Mouse (Mus musculus): ENCODE measurements at regions not wholly inside any gene's neighbourhood (a gene's known extent, or its start where the extent isn't known, plus 50 kb on each side); places are given as distances from the start of the nearest gene placed in this dataset.
A peak's percentile ranks its signal among the peaks of the same experiment; 100 is the strongest.

DNA sequence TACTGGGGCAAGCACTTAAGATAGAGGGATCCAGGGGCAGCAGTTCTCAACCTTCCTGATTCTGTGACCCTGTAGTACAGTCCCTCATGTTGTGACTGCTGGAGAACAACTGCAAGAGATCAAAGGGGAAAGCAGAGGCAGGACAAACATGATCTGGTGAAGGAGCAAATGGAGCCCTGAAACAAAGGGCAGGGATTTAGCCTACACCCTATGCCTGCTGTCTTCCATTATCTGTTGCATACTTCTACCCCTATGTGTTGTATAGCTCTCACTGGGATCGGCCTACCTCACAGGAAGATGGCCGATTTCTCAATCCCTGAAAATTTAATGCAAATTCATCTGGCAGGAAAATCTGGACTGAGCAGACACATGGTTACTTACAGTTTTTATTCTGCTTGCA is 334.3 kb downstream of the Tmem182 start:
- 86% methylated on average over 2 of the region's 2 CpGs for WGBS
- Histone ChIP-seq H3K4me1 (ENCODE audit: control insufficient read depth, insufficient read depth, low read length) (no peaks in the 10 kb centered on the region), H3K9ac (ENCODE audit: low read length) (no peak overlapping the region), H3K4me2 (ENCODE audit: low read depth, low read length) (no peak overlapping the region), H3K27me3 (ENCODE audit: control insufficient read depth, insufficient read depth, low read length) (no peaks in the 10 kb centered on the region), H3K36me3 (ENCODE audit: control insufficient read depth, insufficient read depth, low read length) (no peaks in the 10 kb centered on the region), H3K27ac (ENCODE audit: low read length) (no peak overlapping the region), H3K4me3 (replicated peaks; ENCODE audit: low read length) (no peak overlapping the region), H3K9me3 (replicated peaks; ENCODE audit: control insufficient read depth, low read length) (no peaks in the 10 kb centered on the region)
- no peak for ATAC-seq (ENCODE audit: insufficient read depth, low FRiP score)

GRCm38 (mm10) chr1:41140542-41140941 is 335.1 kb downstream of the Tmem182 start:
- Histone ChIP-seq H3K36me3 (ENCODE audit: control insufficient read depth, insufficient read depth, low read length) (no peaks in the 10 kb centered on the region), H3K9ac (ENCODE audit: low read length) (no peak overlapping the region), H3K27ac (ENCODE audit: low read length) (no peak overlapping the region), H3K9me3 (replicated peaks; ENCODE audit: control insufficient read depth, low read length) (no peaks in the 10 kb centered on the region), H3K27me3 (ENCODE audit: control insufficient read depth, insufficient read depth, low read length) (no peaks in the 10 kb centered on the region), H3K4me3 (replicated peaks; ENCODE audit: low read length) (no peak overlapping the region), H3K4me2 (ENCODE audit: low read depth, low read length) (no peak overlapping the region), H3K4me1 (ENCODE audit: control insufficient read depth, insufficient read depth, low read length) (no peaks in the 10 kb centered on the region)
- 58% methylated on average over 1 of the region's 1 CpGs for WGBS
- no peak for ATAC-seq (ENCODE audit: insufficient read depth, low FRiP score)

DNA sequence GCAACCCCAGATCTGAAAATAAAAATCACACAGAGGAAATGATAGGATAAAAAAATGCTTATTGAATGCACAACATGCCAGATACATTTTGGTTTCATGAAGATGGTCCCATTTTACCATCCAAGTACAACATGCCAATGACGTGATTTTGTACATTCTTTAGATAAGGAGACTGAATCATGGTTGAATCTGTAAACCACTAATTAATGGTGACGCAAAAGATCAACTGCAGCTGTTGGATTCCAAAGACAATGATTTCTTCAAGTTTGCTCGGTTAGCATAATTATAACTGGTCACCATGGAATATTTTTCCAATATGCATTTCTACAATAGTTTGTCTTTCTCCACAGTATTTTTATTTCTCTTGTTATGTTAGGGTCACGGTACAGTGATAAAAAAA is 336.6 kb downstream of the Tmem182 start:
- 78% methylated on average over 4 of the region's 4 CpGs for WGBS

GRCm38 (mm10) chr1:41152516-41152915 is 347.1 kb downstream of the Tmem182 start:
- Histone ChIP-seq H3K4me1 (ENCODE audit: control insufficient read depth, insufficient read depth, low read length) (peaks cover under 1% of the 10 kb centered on the region; the same call in 1 of the 2 replicates), H3K36me3 (ENCODE audit: control insufficient read depth, insufficient read depth, low read length) (no peaks in the 10 kb centered on the region), H3K4me2 (ENCODE audit: low read depth, low read length) (no peak overlapping the region), H3K9ac (ENCODE audit: low read length) (no peak overlapping the region), H3K4me3 (replicated peaks; ENCODE audit: low read length) (no peak overlapping the region), H3K27me3 (ENCODE audit: control insufficient read depth, insufficient read depth, low read length) (no peaks in the 10 kb centered on the region), H3K9me3 (replicated peaks; ENCODE audit: control insufficient read depth, low read length) (no peaks in the 10 kb centered on the region), H3K27ac (ENCODE audit: low read length) (no peak overlapping the region)
- 64% methylated on average over 1 of the region's 1 CpGs for WGBS
- ATAC-seq (ENCODE audit: insufficient read depth, low FRiP score): peak; percentile 13; the same call in 1 of the 2 replicates

More for the DNA sequence above, 336.6 kb downstream of the Tmem182 start:
- H3K27ac ChIP-seq (ENCODE audit: low read length): no peak overlapping the region
- H3K9me3 ChIP-seq (replicated peaks; ENCODE audit: control insufficient read depth, low read length): no peaks in the 10 kb centered on the region
- H3K9ac ChIP-seq (ENCODE audit: low read length): no peak overlapping the region
- no peaks in the 10 kb centered on the region for H3K36me3 ChIP-seq (ENCODE audit: control insufficient read depth, insufficient read depth, low read length)
- H3K27me3 ChIP-seq (ENCODE audit: control insufficient read depth, insufficient read depth, low read length): no peaks in the 10 kb centered on the region
- no peaks in the 10 kb centered on the region for H3K4me1 ChIP-seq (ENCODE audit: control insufficient read depth, insufficient read depth, low read length)
- H3K4me3 ChIP-seq (replicated peaks; ENCODE audit: low read length): no peak overlapping the region
- no peak overlapping the region for H3K4me2 ChIP-seq (ENCODE audit: low read depth, low read length)
- no peak for ATAC-seq (ENCODE audit: insufficient read depth, low FRiP score)

- no peak overlapping the region for H3K27ac ChIP-seq (ENCODE audit: low read length)
- ATAC-seq (ENCODE audit: insufficient read depth, low FRiP score): no peak
- H3K4me1 ChIP-seq (ENCODE audit: control insufficient read depth, insufficient read depth, low read length): peaks cover 7% of the 10 kb centered on the region; the same call in 1 of the 2 replicates
- H3K36me3 ChIP-seq (ENCODE audit: control insufficient read depth, insufficient read depth, low read length): no peaks in the 10 kb centered on the region
- no peak overlapping the region for H3K4me3 ChIP-seq (replicated peaks; ENCODE audit: low read length)
- 66% methylated on average over 14 of the region's 14 CpGs for WGBS
- no peak overlapping the region for H3K4me2 ChIP-seq (ENCODE audit: low read depth, low read length)
- no peaks in the 10 kb centered on the region for H3K27me3 ChIP-seq (ENCODE audit: control insufficient read depth, insufficient read depth, low read length)
- H3K9me3 ChIP-seq (replicated peaks; ENCODE audit: control insufficient read depth, low read length): no peaks in the 10 kb centered on the region
- no peak overlapping the region for H3K9ac ChIP-seq (ENCODE audit: low read length)
These were observed 348.0 kb downstream of the Tmem182 start for GRCm38 (mm10) chr1:41153174-41153999.

DNA sequence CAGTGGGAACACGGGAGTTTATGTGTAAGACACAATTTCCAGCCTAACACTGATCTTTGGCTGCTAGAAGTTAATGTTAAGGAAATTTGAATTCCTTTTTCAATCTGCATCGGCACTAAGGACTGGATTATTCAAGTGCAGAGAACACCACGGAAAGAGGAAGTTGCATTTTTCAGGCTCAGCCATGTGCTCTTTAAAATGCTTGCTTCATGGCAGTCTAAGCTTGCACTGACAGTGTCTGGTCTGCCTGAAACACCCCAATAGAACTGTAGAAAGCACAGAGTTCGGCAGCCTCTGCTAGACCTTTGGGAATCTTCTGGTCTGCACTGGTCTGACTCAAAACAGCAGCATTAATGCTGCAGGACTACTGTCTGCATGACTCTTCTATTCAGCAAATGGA is 348.8 kb downstream of the Tmem182 start:
- no peaks in the 10 kb centered on the region for H3K9me3 ChIP-seq (replicated peaks; ENCODE audit: control insufficient read depth, low read length)
- H3K27me3 ChIP-seq (ENCODE audit: control insufficient read depth, insufficient read depth, low read length): no peaks in the 10 kb centered on the region
- no peak overlapping the region for H3K4me2 ChIP-seq (ENCODE audit: low read depth, low read length)
- H3K4me3 ChIP-seq (replicated peaks; ENCODE audit: low read length): no peak overlapping the region
- H3K36me3 ChIP-seq (ENCODE audit: control insufficient read depth, insufficient read depth, low read length): no peaks in the 10 kb centered on the region
- ATAC-seq (ENCODE audit: insufficient read depth, low FRiP score): no peak
- no peak overlapping the region for H3K27ac ChIP-seq (ENCODE audit: low read length)
- 65% methylated on average over 4 of the region's 4 CpGs for WGBS
- H3K4me1 ChIP-seq (ENCODE audit: control insufficient read depth, insufficient read depth, low read length): peaks cover 8% of the 10 kb centered on the region; the same call in 1 of the 2 replicates
- no peak overlapping the region for H3K9ac ChIP-seq (ENCODE audit: low read length)

DNA sequence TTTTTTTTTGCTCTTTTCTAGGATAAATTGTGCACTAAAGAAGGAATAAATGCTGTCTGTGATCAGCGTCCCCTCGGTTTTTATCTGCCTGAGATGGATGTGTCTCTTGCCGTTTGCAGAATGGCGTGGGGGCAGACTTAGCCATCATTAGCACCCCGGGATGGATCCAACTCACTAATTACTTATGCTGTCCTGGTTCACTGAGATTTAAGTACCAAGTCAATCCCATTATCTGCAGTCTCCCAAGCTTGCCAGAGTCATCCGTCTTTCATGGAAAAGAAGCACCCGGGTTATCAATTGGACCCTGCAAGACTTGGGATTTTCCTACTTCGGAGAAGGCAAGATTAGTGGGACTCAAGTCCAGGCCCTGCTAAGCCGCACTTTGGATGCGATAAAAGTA is 351.5 kb downstream of the Tmem182 start:
- Histone ChIP-seq H3K9ac (ENCODE audit: low read length) (no peak overlapping the region), H3K4me3 (replicated peaks; ENCODE audit: low read length) (no peak overlapping the region), H3K36me3 (ENCODE audit: control insufficient read depth, insufficient read depth, low read length) (no peaks in the 10 kb centered on the region), H3K27ac (ENCODE audit: low read length) (no peak overlapping the region), H3K27me3 (ENCODE audit: control insufficient read depth, insufficient read depth, low read length) (no peaks in the 10 kb centered on the region), H3K9me3 (replicated peaks; ENCODE audit: control insufficient read depth, low read length) (no peaks in the 10 kb centered on the region), H3K4me1 (ENCODE audit: control insufficient read depth, insufficient read depth, low read length) (peaks cover 8% of the 10 kb centered on the region; the same call in 1 of the 2 replicates), H3K4me2 (ENCODE audit: low read depth, low read length) (no peak overlapping the region)
- ATAC-seq (ENCODE audit: insufficient read depth, low FRiP score): no peak
- 58% methylated on average over 10 of the region's 10 CpGs for WGBS

DNA sequence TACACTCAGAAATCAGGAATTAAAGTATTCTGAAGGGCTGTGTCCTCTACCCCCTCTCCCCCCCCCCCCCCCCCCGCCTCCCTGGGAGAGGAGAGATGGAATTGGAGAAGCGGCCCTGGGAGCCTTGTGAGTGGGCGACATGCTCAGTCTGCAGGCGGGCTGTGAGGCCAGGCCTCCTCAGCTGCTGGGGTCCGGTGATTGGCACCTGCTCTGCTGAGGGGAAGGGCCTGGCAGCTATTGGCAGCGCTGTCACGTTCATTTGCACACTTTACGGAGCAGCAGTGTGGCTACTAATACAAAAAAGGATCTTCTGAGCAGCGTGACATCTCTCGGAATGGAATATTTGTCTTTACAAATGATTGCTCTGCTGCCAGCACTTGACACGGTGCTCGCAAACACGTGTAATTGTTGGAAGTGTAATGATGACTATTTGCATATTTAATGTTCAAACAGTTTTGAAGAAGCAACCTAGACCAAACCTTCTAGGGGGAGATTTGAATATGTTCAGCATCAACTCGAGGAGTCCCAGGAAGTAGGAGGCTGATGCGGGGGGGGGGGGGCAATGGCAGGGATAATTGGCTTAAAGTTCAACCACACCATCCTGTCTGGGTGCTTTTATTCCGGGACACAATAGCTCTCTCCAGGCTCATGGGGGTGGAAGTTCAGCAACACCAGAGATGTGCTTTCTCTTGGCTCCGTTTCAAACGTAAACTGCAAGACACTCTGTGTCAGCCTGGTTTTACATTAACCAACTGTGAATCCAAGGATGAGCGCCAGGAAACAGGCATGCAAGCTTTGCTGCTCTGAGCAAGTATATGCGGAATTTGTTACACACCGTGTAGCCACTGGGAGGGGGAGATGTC is 352.5 kb downstream of the Tmem182 start:
- Histone ChIP-seq H3K4me3 (replicated peaks; ENCODE audit: low read length) (no peak overlapping the region), H3K36me3 (ENCODE audit: control insufficient read depth, insufficient read depth, low read length) (no peaks in the 10 kb centered on the region), H3K9me3 (replicated peaks; ENCODE audit: control insufficient read depth, low read length) (no peaks in the 10 kb centered on the region), H3K4me1 (ENCODE audit: control insufficient read depth, insufficient read depth, low read length) (peaks cover 8% of the 10 kb centered on the region; the same call in 1 of the 2 replicates), H3K9ac (ENCODE audit: low read length) (no peak overlapping the region), H3K4me2 (ENCODE audit: low read depth, low read length) (peak overlapping the region; percentile 19; the same call in 1 of the 2 replicates), H3K27me3 (ENCODE audit: control insufficient read depth, insufficient read depth, low read length) (no peaks in the 10 kb centered on the region), H3K27ac (ENCODE audit: low read length) (no peak overlapping the region)
- peak; percentile 40 for ATAC-seq (ENCODE audit: insufficient read depth, low FRiP score)
- WGBS: 35% methylated on average over 19 of the region's 21 CpGs

Measured in stomach, embryonic 16.5 days (tissue).